Mouse (Mus musculus): ENCODE measurements around the gene Dapk3.
"Not testable (repeated sequence)": the region's sequence is repeated elsewhere in the genome, so short reads cannot be mapped to it uniquely, and the experiment has no call there.

Dapk3 gene

GRCm38 (mm10) chr10:81179451-81180342, 3.1 kb upstream of the Dapk3 start:
- DNase-seq: no peak

- DNase-seq: no peak
These were observed 1.9 kb upstream of the Dapk3 start for GRCm38 (mm10) chr10:81180946-81181345.

- DNase-seq: not testable (repeated sequence)
These were observed 945 bp upstream of the Dapk3 start for GRCm38 (mm10) chr10:81181860-81182259.

GRCm38 (mm10) chr10:81183805-81184204, 1.0 kb downstream of the Dapk3 start, which contains the start of gene 4930442H23Rik:
Gene 4930442H23Rik (minus strand): TSS chr10:81183849.
- DNase-seq: no peak

GRCm38 (mm10) chr10:81184765-81185164, 2.0 kb downstream of the Dapk3 start:
- no peak for DNase-seq

- no peak for DNase-seq
These were observed 4.4 kb downstream of the Dapk3 start for GRCm38 (mm10) chr10:81187161-81187560.

GRCm38 (mm10) chr10:81189821-81190220, 7.0 kb downstream of the Dapk3 start:
- no peak for DNase-seq

- DNase-seq: peak; percentile 54 to 56
These were observed 7.6 kb downstream of the Dapk3 start for GRCm38 (mm10) chr10:81190236-81190911.

- no peak for DNase-seq
These were observed 8.1 kb downstream of the Dapk3 start for GRCm38 (mm10) chr10:81190912-81191321.

- no peak for DNase-seq
These were observed 8.7 kb downstream of the Dapk3 start for GRCm38 (mm10) chr10:81191342-81191982.

GRCm38 (mm10) chr10:81192270-81192967, 9.6 kb downstream of the Dapk3 start:
- DNase-seq: peak; percentile 85 to 92

GRCm38 (mm10) chr10:81192968-81193501, 10.2 kb downstream of the Dapk3 start:
- peak; percentile 51 to 56 for DNase-seq

GRCm38 (mm10) chr10:81193991-81194774, 11.4 kb downstream of the Dapk3 start:
- DNase-seq: peak; percentile 75 to 78

- DNase-seq: no peak
These were observed 12.5 kb downstream of the Dapk3 start for GRCm38 (mm10) chr10:81195300-81195699.

GRCm38 (mm10) chr10:81196470-81197065, 13.8 kb downstream of the Dapk3 start:
- no peak for DNase-seq

GRCm38 (mm10) chr10:81197305-81197704, 14.5 kb downstream of the Dapk3 start:
- DNase-seq: no peak

GRCm38 (mm10) chr10:81198230-81198629, 15.4 kb downstream of the Dapk3 start:
- DNase-seq: peak; percentile 83 to 86

GRCm38 (mm10) chr10:81198990-81199389, 16.2 kb downstream of the Dapk3 start:
- no peak for DNase-seq

- DNase-seq: no peak
These were observed 17.3 kb downstream of the Dapk3 start for GRCm38 (mm10) chr10:81200141-81200540.

- no peak for DNase-seq
These were observed 17.9 kb downstream of the Dapk3 start for GRCm38 (mm10) chr10:81200605-81201287.

All from B cell, adult 2 months (primary cell).